Mouse (Mus musculus) thymus, adult 2 months (tissue): ENCODE measurements around the gene Aknad1.

Experiments used
- CTCF ChIP-seq: fragments of 200-500 bp; IDR thresholded peaks from 2 replicates; pipeline ENCODE4 v1.5.1; 2012; ENCODE audit warnings: mild to moderate bottlenecking, control low read depth, low read length, moderate library complexity, borderline replicate concordance; ENCODE audit not compliant: control insufficient read depth, poor library complexity, insufficient read depth; ENCODE audit errors: extremely low read depth
- POLR2A ChIP-seq: fragments of 200-500 bp; IDR thresholded peaks from 2 replicates; pipeline ENCODE4 v1.6.1; 2012; ENCODE audit warnings: mild to moderate bottlenecking, low read length, control low read depth, moderate library complexity; ENCODE audit not compliant: control insufficient read depth, poor library complexity, insufficient read depth; ENCODE audit errors: extremely low read depth

- TF ChIP-seq CTCF: no peak
- TF ChIP-seq POLR2A: no peak
These were observed 56.3 kb downstream of the Aknad1 start for GRCm38 (mm10) chr3:108795554-108796299.
